Mouse (Mus musculus): ENCODE measurements around the gene Fv1.

DNA sequence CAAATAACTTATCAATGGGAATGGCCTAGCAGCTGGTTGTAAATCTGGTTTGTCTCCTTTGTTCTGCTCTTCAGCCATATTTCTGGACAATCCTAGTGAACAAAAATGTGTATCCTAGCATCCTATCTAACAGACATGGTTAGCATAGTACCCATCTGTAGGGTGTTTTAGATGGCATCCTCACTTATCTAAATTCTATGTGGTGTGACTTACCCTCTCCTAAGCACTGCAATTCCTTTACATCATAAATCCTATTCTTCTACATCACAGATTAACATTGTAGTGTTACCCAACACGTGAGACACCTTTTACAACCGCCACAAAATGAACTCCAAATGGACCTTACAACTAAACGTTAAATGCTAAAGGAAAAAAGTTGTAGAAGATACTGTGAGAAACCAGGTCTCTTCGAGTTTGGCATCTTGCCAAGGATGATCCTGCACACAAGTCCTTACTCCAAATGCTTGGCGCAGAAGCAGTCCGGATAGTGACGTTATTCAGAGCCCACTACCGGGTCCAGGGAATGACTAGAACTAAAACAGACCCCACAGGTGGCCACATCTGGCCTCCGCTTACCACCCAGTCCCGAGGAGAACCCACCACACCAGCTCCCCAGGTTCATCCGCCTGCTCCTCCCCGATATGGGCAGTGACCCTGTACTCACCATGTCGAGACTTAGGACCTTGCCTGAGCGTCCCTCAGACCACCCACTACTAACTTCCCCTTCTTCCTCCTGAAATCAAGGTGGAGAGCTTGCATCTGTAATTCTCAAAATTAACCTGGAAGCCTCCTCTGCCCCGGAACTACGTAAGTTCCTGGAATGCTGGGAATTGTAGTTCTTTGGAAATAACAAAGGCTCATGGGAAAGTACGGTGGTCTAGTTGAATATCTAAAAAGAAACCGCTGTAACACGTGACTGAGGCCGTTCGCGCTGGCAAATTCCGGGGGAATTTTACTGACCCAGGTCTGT lies 20.9 kb upstream of the Fv1 start, which contains the start of gene Zfp933:
- TF ChIP-seq POLR2A (IDR thresholded peaks at IDR 0.05; ENCODE audit: borderline replicate concordance, control insufficient read depth, low read depth, low read length) (no peak), CTCF (IDR thresholded peaks at IDR 0.05; ENCODE audit: control insufficient read depth, insufficient read depth, low read length) (no peak)
